Comparison of ENCODE assay signal across 22 mouse cellular contexts in genomic region chr10:43745931-43746630, GRCm38 (mm10).
A peak's percentile ranks its signal among the peaks of the same experiment; 100 is the strongest.
DNase-seq lines count a peak whose midpoint lies in the region; ATAC-seq lines count a peak whose summit lies in the region.
"Had no signal": no experiment of that assay in that cellular context is flagged by ENCODE, and none has a peak within 500 bp of the region (broad histone marks: within the 10 kb centered on the region; RNA-seq: fewer than 3 reads in every experiment).

No protein-coding gene starts in this region.

- 48% methylated on average over 8 of the region's 8 CpGs for WGBS in lung, embryonic 16.5 days

- no peaks in the 10 kb centered on the region for H3K36me3 ChIP-seq in lung, embryonic 16.5 days (ENCODE audit: control insufficient read depth, insufficient read depth, low read length)
- H3K36me3 ChIP-seq: embryonic facial prominence, embryonic 10.5 days; hindbrain, embryonic 10.5 days; liver, embryonic 12.5 days; midbrain, embryonic 12.5 days had no signal

- H3K4me2 ChIP-seq in lung, embryonic 16.5 days (ENCODE audit: low read depth, low read length): no peak overlapping the region
- H3K4me2 ChIP-seq: heart, embryonic 11.5 days; liver, embryonic 12.5 days; midbrain, embryonic 12.5 days had no signal

- no peak overlapping the region for H3K4me3 ChIP-seq in lung, embryonic 16.5 days (ENCODE audit: low read length)
- H3K4me3 ChIP-seq: embryonic facial prominence, embryonic 10.5 days; hindbrain, embryonic 10.5 days; liver, embryonic 12.5 days; midbrain, embryonic 12.5 days had no signal

- peak; percentile 43; the same call in 1 of the 2 replicates for ATAC-seq in lung, embryonic 16.5 days (ENCODE audit: low read depth)
- ATAC-seq: forebrain, embryonic 16.5 days; hindbrain, embryonic 16.5 days; intestine, embryonic 16.5 days; liver, embryonic 12.5 days; lung, postnatal 0 days had no signal

- DNase-seq in kidney, adult 11 months: peak; percentile 25
- DNase-seq in kidney, postnatal 10 days: no peak
- DNase-seq in lung, postnatal 36 days: no peak
- DNase-seq in A20 (ENCODE audit: low read depth, low spot score) (peak; percentile 64), NIH3T3 (ENCODE audit: low read depth) (peak; percentile 41)
- DNase-seq in left cerebral cortex, postnatal 25 days (ENCODE audit: low spot score in 2 of 2): no peak
- DNase-seq in urinary bladder, postnatal 10 days (ENCODE audit: low spot score): no peak
- DNase-seq: cerebellum, adult 11-12 months; cerebellum, postnatal 10 days; right cerebral cortex, postnatal 25 days; thymus, postnatal 14 days had no signal

- H3K4me1 ChIP-seq in lung, embryonic 16.5 days (replicated peaks; ENCODE audit: control insufficient read depth, insufficient read depth, low read length): peaks cover 5% of the 10 kb centered on the region; the same call in 1 of the 2 replicates

- intact Hi-C loops in left cerebral cortex, postnatal 25 days (cut with DNase I): loop anchor here (10.0 kb wide), 1 partner anchor 171 kb away; the partner anchor contains the start of gene Cd24a

- H3K9me3 ChIP-seq in lung, embryonic 16.5 days (ENCODE audit: control insufficient read depth, low read length): no peaks in the 10 kb centered on the region
- H3K9me3 ChIP-seq: embryonic facial prominence, embryonic 10.5 days; hindbrain, embryonic 10.5 days; liver, embryonic 12.5 days; midbrain, embryonic 12.5 days had no signal

- H3K9ac ChIP-seq in lung, embryonic 16.5 days (ENCODE audit: low read length): no peak overlapping the region
- H3K9ac ChIP-seq: liver, embryonic 12.5 days; midbrain, embryonic 12.5 days had no signal

- no peaks in the 10 kb centered on the region for H3K27me3 ChIP-seq in lung, embryonic 16.5 days (ENCODE audit: control insufficient read depth, insufficient read depth, low read depth, low read length)
- H3K27me3 ChIP-seq: liver, embryonic 12.5 days; midbrain, embryonic 12.5 days had no signal

- H3K27ac ChIP-seq in lung, embryonic 16.5 days (ENCODE audit: low read length): no peak overlapping the region
- H3K27ac ChIP-seq: embryonic facial prominence, embryonic 10.5 days; hindbrain, embryonic 10.5 days; kidney, postnatal 0 days; liver, embryonic 12.5 days; midbrain, embryonic 12.5 days had no signal

Comparison
In these comparisons a context has a peak if more than half of its experiments do, and no peak if none do; other contexts are left out.
1. DNase-seq: peak in kidney, adult 11 months (single experiment), A20 (single experiment) and NIH3T3 (single experiment); none in kidney, postnatal 10 days (single experiment), lung, postnatal 36 days (single experiment), left cerebral cortex, postnatal 25 days (0 of 2) and urinary bladder, postnatal 10 days (single experiment).